Mouse (Mus musculus): ENCODE measurements at regions not wholly inside any gene's neighbourhood (a gene's known extent, or its start where the extent isn't known, plus 50 kb on each side); places are given as distances from the start of the nearest gene placed in this dataset.
"Not testable (repeated sequence)": the region's sequence is repeated elsewhere in the genome, so short reads cannot be mapped to it uniquely, and the experiment has no call there.

GRCm38 (mm10) chr14:45797320-45797696 is 139.4 kb upstream of the Ddhd1 start:
- Histone ChIP-seq H3K9ac (ENCODE audit: low read depth, low read length) (no peak overlapping the region), H3K4me2 (ENCODE audit: low read depth, low read length) (no peak overlapping the region), H3K36me3 (ENCODE audit: control insufficient read depth, insufficient read depth, low read length) (no peaks in the 10 kb centered on the region), H3K27ac (ENCODE audit: low read length) (0 out of 2 replicates have a peak overlapping the region, but pooled peaks have one; percentile 19), H3K4me3 (ENCODE audit: low read length) (no peak overlapping the region), H3K9me3 (ENCODE audit: control insufficient read depth, low read length) (no peaks in the 10 kb centered on the region; the same call in 1 of the 2 replicates), H3K4me1 (ENCODE audit: control insufficient read depth, insufficient read depth, low read length) (no peaks in the 10 kb centered on the region), H3K27me3 (replicated peaks; ENCODE audit: control insufficient read depth, insufficient read depth, low read length) (no peaks in the 10 kb centered on the region)
- no peak for ATAC-seq
- 82% methylated on average over 4 of the region's 4 CpGs for WGBS

GRCm38 (mm10) chr14:45799286-45799685 is 141.3 kb upstream of the Ddhd1 start:
- no peaks in the 10 kb centered on the region for H3K4me1 ChIP-seq (ENCODE audit: control insufficient read depth, insufficient read depth, low read length)
- H3K4me3 ChIP-seq (ENCODE audit: low read length): no peak overlapping the region
- no peak overlapping the region for H3K27ac ChIP-seq (ENCODE audit: low read length)
- ATAC-seq: no peak
- H3K9ac ChIP-seq (ENCODE audit: low read depth, low read length): no peak overlapping the region
- H3K4me2 ChIP-seq (ENCODE audit: low read depth, low read length): no peak overlapping the region
- H3K27me3 ChIP-seq (replicated peaks; ENCODE audit: control insufficient read depth, insufficient read depth, low read length): no peaks in the 10 kb centered on the region
- WGBS: 70% methylated on average over 2 of the region's 2 CpGs
- no peaks in the 10 kb centered on the region; the same call in 1 of the 2 replicates for H3K9me3 ChIP-seq (ENCODE audit: control insufficient read depth, low read length)
- H3K36me3 ChIP-seq (ENCODE audit: control insufficient read depth, insufficient read depth, low read length): no peaks in the 10 kb centered on the region

GRCm38 (mm10) chr14:45805950-45806349 is 148.0 kb upstream of the Ddhd1 start:
- no peak overlapping the region for H3K9ac ChIP-seq (ENCODE audit: low read depth, low read length)
- H3K36me3 ChIP-seq (ENCODE audit: control insufficient read depth, insufficient read depth, low read length): no peaks in the 10 kb centered on the region
- H3K27ac ChIP-seq (ENCODE audit: low read length): no peak overlapping the region
- no peak overlapping the region for H3K4me3 ChIP-seq (ENCODE audit: low read length)
- peaks cover 6% of the 10 kb centered on the region; the same call in 1 of the 2 replicates for H3K4me1 ChIP-seq (ENCODE audit: control insufficient read depth, insufficient read depth, low read length)
- 90% methylated on average over 3 of the region's 3 CpGs for WGBS
- H3K27me3 ChIP-seq (replicated peaks; ENCODE audit: control insufficient read depth, insufficient read depth, low read length): no peaks in the 10 kb centered on the region
- H3K4me2 ChIP-seq (ENCODE audit: low read depth, low read length): no peak overlapping the region
- H3K9me3 ChIP-seq (ENCODE audit: control insufficient read depth, low read length): no peaks in the 10 kb centered on the region
- ATAC-seq: no peak

- WGBS: 63% methylated on average over 7 of the region's 7 CpGs
- no peak overlapping the region for H3K4me2 ChIP-seq (ENCODE audit: low read depth, low read length)
Measured at GRCm38 (mm10) chr14:45806726-45807280, 148.9 kb upstream of the Ddhd1 start.

GRCm38 (mm10) chr14:45807767-45808166 is 149.8 kb upstream of the Ddhd1 start:
- Histone ChIP-seq H3K4me2 (ENCODE audit: low read depth, low read length) (no peak overlapping the region), H3K4me3 (ENCODE audit: low read length) (no peak overlapping the region), H3K9ac (ENCODE audit: low read depth, low read length) (no peak overlapping the region), H3K36me3 (ENCODE audit: control insufficient read depth, insufficient read depth, low read length) (no peaks in the 10 kb centered on the region), H3K4me1 (ENCODE audit: control insufficient read depth, insufficient read depth, low read length) (peaks cover 6% of the 10 kb centered on the region; the same call in 1 of the 2 replicates), H3K9me3 (ENCODE audit: control insufficient read depth, low read length) (no peaks in the 10 kb centered on the region), H3K27me3 (replicated peaks; ENCODE audit: control insufficient read depth, insufficient read depth, low read length) (no peaks in the 10 kb centered on the region), H3K27ac (ENCODE audit: low read length) (no peak overlapping the region)
- 84% methylated on average over 7 of the region's 7 CpGs for WGBS
- ATAC-seq: no peak

More at GRCm38 (mm10) chr14:45806726-45807280, 148.9 kb upstream of the Ddhd1 start:
- Histone ChIP-seq H3K27me3 (replicated peaks; ENCODE audit: control insufficient read depth, insufficient read depth, low read length) (no peaks in the 10 kb centered on the region), H3K9me3 (ENCODE audit: control insufficient read depth, low read length) (no peaks in the 10 kb centered on the region), H3K9ac (ENCODE audit: low read depth, low read length) (no peak overlapping the region), H3K4me1 (ENCODE audit: control insufficient read depth, insufficient read depth, low read length) (peaks cover 6% of the 10 kb centered on the region; the same call in 1 of the 2 replicates), H3K27ac (ENCODE audit: low read length) (no peak overlapping the region), H3K4me3 (ENCODE audit: low read length) (no peak overlapping the region), H3K36me3 (ENCODE audit: control insufficient read depth, insufficient read depth, low read length) (no peaks in the 10 kb centered on the region)
- ATAC-seq: no peak

GRCm38 (mm10) chr14:45809491-45809890 is 151.5 kb upstream of the Ddhd1 start:
- H3K4me2 ChIP-seq (ENCODE audit: low read depth, low read length): no peak overlapping the region
- no peaks in the 10 kb centered on the region for H3K9me3 ChIP-seq (ENCODE audit: control insufficient read depth, low read length)
- H3K27ac ChIP-seq (ENCODE audit: low read length): no peak overlapping the region
- H3K27me3 ChIP-seq (replicated peaks; ENCODE audit: control insufficient read depth, insufficient read depth, low read length): no peaks in the 10 kb centered on the region
- 0 out of 2 replicates have a peak overlapping the region, but pooled peaks have one; percentile 5 for H3K9ac ChIP-seq (ENCODE audit: low read depth, low read length)
- peaks cover 6% of the 10 kb centered on the region; the same call in 1 of the 2 replicates for H3K4me1 ChIP-seq (ENCODE audit: control insufficient read depth, insufficient read depth, low read length)
- H3K36me3 ChIP-seq (ENCODE audit: control insufficient read depth, insufficient read depth, low read length): no peaks in the 10 kb centered on the region
- 77% methylated on average over 7 of the region's 7 CpGs for WGBS
- no peak overlapping the region for H3K4me3 ChIP-seq (ENCODE audit: low read length)
- no peak; the same call in 1 of the 2 replicates for ATAC-seq

GRCm38 (mm10) chr14:45810101-45810500 is 152.2 kb upstream of the Ddhd1 start:
- peak; percentile 40; the same call in 1 of the 2 replicates for ATAC-seq
- Histone ChIP-seq H3K27me3 (replicated peaks; ENCODE audit: control insufficient read depth, insufficient read depth, low read length) (no peaks in the 10 kb centered on the region), H3K36me3 (ENCODE audit: control insufficient read depth, insufficient read depth, low read length) (no peaks in the 10 kb centered on the region), H3K4me1 (ENCODE audit: control insufficient read depth, insufficient read depth, low read length) (peaks cover 6% of the 10 kb centered on the region; the same call in 1 of the 2 replicates), H3K9ac (ENCODE audit: low read depth, low read length) (no peak overlapping the region), H3K4me3 (ENCODE audit: low read length) (no peak overlapping the region), H3K4me2 (ENCODE audit: low read depth, low read length) (no peak overlapping the region), H3K9me3 (ENCODE audit: control insufficient read depth, low read length) (no peaks in the 10 kb centered on the region), H3K27ac (ENCODE audit: low read length) (no peak overlapping the region)
- WGBS: 64% methylated on average over 4 of the region's 4 CpGs

- WGBS: 64% methylated on average over 3 of the region's 3 CpGs
- H3K4me2 ChIP-seq (ENCODE audit: low read depth, low read length): no peak overlapping the region
Measured at GRCm38 (mm10) chr14:45810630-45811029, 152.7 kb upstream of the Ddhd1 start.

GRCm38 (mm10) chr14:45815598-45815997 is 157.7 kb upstream of the Ddhd1 start:
- Histone ChIP-seq H3K4me3 (ENCODE audit: low read length) (no peak overlapping the region), H3K4me1 (ENCODE audit: control insufficient read depth, insufficient read depth, low read length) (no peaks in the 10 kb centered on the region), H3K27ac (ENCODE audit: low read length) (no peak overlapping the region), H3K27me3 (replicated peaks; ENCODE audit: control insufficient read depth, insufficient read depth, low read length) (no peaks in the 10 kb centered on the region), H3K9ac (ENCODE audit: low read depth, low read length) (no peak overlapping the region), H3K4me2 (ENCODE audit: low read depth, low read length) (no peak overlapping the region), H3K9me3 (ENCODE audit: control insufficient read depth, low read length) (no peaks in the 10 kb centered on the region), H3K36me3 (ENCODE audit: control insufficient read depth, insufficient read depth, low read length) (no peaks in the 10 kb centered on the region)
- 86% methylated on average over 2 of the region's 2 CpGs for WGBS
- ATAC-seq: no peak

More at GRCm38 (mm10) chr14:45810630-45811029, 152.7 kb upstream of the Ddhd1 start:
- Histone ChIP-seq H3K9ac (ENCODE audit: low read depth, low read length) (no peak overlapping the region), H3K4me3 (ENCODE audit: low read length) (no peak overlapping the region), H3K27me3 (replicated peaks; ENCODE audit: control insufficient read depth, insufficient read depth, low read length) (no peaks in the 10 kb centered on the region), H3K27ac (ENCODE audit: low read length) (no peak overlapping the region), H3K36me3 (ENCODE audit: control insufficient read depth, insufficient read depth, low read length) (no peaks in the 10 kb centered on the region), H3K9me3 (ENCODE audit: control insufficient read depth, low read length) (no peaks in the 10 kb centered on the region), H3K4me1 (ENCODE audit: control insufficient read depth, insufficient read depth, low read length) (peaks cover 6% of the 10 kb centered on the region; the same call in 1 of the 2 replicates)
- ATAC-seq: no peak

GRCm38 (mm10) chr14:45816611-45817010 is 158.7 kb upstream of the Ddhd1 start:
- H3K27me3 ChIP-seq (replicated peaks; ENCODE audit: control insufficient read depth, insufficient read depth, low read length); H3K9ac ChIP-seq (ENCODE audit: low read depth, low read length); H3K4me3 ChIP-seq (ENCODE audit: low read length); H3K4me2 ChIP-seq (ENCODE audit: low read depth, low read length); H3K27ac ChIP-seq (ENCODE audit: low read length); H3K4me1 ChIP-seq (ENCODE audit: control insufficient read depth, insufficient read depth, low read length); H3K9me3 ChIP-seq (ENCODE audit: control insufficient read depth, low read length); H3K36me3 ChIP-seq (ENCODE audit: control insufficient read depth, insufficient read depth, low read length); ATAC-seq: not testable (repeated sequence)
- 87% methylated on average over 17 of the region's 17 CpGs for WGBS
